Mouse (Mus musculus) lung, postnatal 0 days (tissue): ENCODE measurements around the gene Ccr1l1.

ENCODE experiments used
- CTCF ChIP-seq: IDR thresholded peaks from 2 replicates; pipeline ENCODE4 v1.5.1; 2016; ENCODE audit warnings: antibody characterized with exemption, mild to moderate bottlenecking
- EP300 ChIP-seq: IDR thresholded peaks from 2 replicates; pipeline ENCODE4 v1.6.1; 2016; ENCODE audit warnings: antibody characterized with exemption, mild to moderate bottlenecking, control low read depth

DNA sequence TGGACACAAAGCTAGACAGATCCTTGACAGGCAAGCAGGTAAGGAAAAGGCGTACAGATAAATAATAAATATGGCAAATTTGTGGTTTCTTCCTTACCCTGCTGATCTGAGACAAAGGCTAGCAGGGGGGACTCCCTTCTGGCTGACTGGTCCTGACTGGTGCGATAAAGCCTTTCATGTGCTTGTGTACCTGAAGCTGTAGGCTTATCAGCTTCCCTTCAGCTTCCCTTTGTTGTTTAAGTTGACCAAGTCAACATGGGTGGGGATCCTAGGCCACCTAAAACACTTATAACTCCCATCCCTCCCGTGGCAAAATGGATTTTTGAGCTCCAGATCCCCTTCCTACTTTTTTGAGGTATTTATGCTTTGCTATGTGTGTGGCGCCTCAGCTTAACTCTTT, 3.7 kb upstream of the Ccr1l1 start:
- TF ChIP-seq CTCF (no peak), EP300 (no peak)
